Mouse (Mus musculus) cerebellum, postnatal 14 days (tissue): ENCODE data around the gene Bex4.
"Not testable (repeated sequence)": the region's sequence is repeated elsewhere in the genome, so short reads cannot be mapped to it uniquely, and the experiment has no call there.

ENCODE experiments used
- DNase-seq, 2 experiments: peaks; one replicate each; pipeline ENCODE4 v3.0.0; 2021; ENCODE audit warnings: mixed read lengths in 2 of 2

Gene Bex4

GRCm38 (mm10) chrX:136138827-136139639 lies at the start of gene Bex4:
Gene Bex4, plus strand, starts transcription at chrX:136138996.
- not testable (repeated sequence) for DNase-seq

GRCm38 (mm10) chrX:136092497-136093279 lies 46.1 kb upstream of the Bex4 start:
- no peak for DNase-seq

GRCm38 (mm10) chrX:136094421-136094820 lies 44.4 kb upstream of the Bex4 start:
- DNase-seq: no peak

GRCm38 (mm10) chrX:136104046-136104723 lies 34.6 kb upstream of the Bex4 start:
- DNase-seq: no peak

- no peak for DNase-seq
Observed at GRCm38 (mm10) chrX:136104724-136105088, 34.1 kb upstream of the Bex4 start.

GRCm38 (mm10) chrX:136107942-136108341 lies 30.9 kb upstream of the Bex4 start:
- peak; percentile 72 to 79 for DNase-seq

GRCm38 (mm10) chrX:136115015-136115414 lies 23.8 kb upstream of the Bex4 start:
- DNase-seq: no peak

GRCm38 (mm10) chrX:136115419-136115961 lies 23.3 kb upstream of the Bex4 start:
- peak; percentile 76 to 82 for DNase-seq

GRCm38 (mm10) chrX:136127038-136127743 lies 11.6 kb upstream of the Bex4 start:
- no peak for DNase-seq

GRCm38 (mm10) chrX:136127744-136128064 lies 11.1 kb upstream of the Bex4 start:
- DNase-seq: peak; percentile 77

GRCm38 (mm10) chrX:136135559-136135958 lies 3.2 kb upstream of the Bex4 start:
- no peak for DNase-seq

GRCm38 (mm10) chrX:136139640-136140004 lies 826 bp downstream of the Bex4 start:
- peak; percentile 7 for DNase-seq

- no peak for DNase-seq
Observed at GRCm38 (mm10) chrX:136141385-136141784, 2.6 kb downstream of the Bex4 start.

GRCm38 (mm10) chrX:136143711-136144110 lies 4.9 kb downstream of the Bex4 start:
- DNase-seq: no peak

- no peak for DNase-seq
Observed at GRCm38 (mm10) chrX:136144195-136144594, 5.4 kb downstream of the Bex4 start.

- peak in 1 of 2 experiments; percentile 5 for DNase-seq
Observed at GRCm38 (mm10) chrX:136170625-136171024, 31.8 kb downstream of the Bex4 start.

- peak; percentile 56 to 72 for DNase-seq
Observed at GRCm38 (mm10) chrX:136171189-136172117, 32.7 kb downstream of the Bex4 start.

GRCm38 (mm10) chrX:136172118-136172551 lies 33.3 kb downstream of the Bex4 start, which contains the start of gene Tceal8:
Gene Tceal8, minus strand, starts transcription at chrX:136172342.
- peak; percentile 79 to 80 for DNase-seq

- DNase-seq: peak in 1 of 2 experiments; percentile 6
Observed at GRCm38 (mm10) chrX:136172786-136173185, 34.0 kb downstream of the Bex4 start.

GRCm38 (mm10) chrX:136180897-136181553 lies 42.2 kb downstream of the Bex4 start:
- DNase-seq: no peak

- no peak for DNase-seq
Observed at GRCm38 (mm10) chrX:136183107-136183506, 44.3 kb downstream of the Bex4 start.
